Mouse (Mus musculus) 416B (cell line): ENCODE results near the gene Polr2j.
A peak's percentile ranks its signal among the peaks of the same experiment; 100 is the strongest.

Source experiments
- DNase-seq: peaks from one replicate; pipeline ENCODE4 v3.0.0; 2011; ENCODE audit warnings: low read depth

Gene Polr2j

DNA sequence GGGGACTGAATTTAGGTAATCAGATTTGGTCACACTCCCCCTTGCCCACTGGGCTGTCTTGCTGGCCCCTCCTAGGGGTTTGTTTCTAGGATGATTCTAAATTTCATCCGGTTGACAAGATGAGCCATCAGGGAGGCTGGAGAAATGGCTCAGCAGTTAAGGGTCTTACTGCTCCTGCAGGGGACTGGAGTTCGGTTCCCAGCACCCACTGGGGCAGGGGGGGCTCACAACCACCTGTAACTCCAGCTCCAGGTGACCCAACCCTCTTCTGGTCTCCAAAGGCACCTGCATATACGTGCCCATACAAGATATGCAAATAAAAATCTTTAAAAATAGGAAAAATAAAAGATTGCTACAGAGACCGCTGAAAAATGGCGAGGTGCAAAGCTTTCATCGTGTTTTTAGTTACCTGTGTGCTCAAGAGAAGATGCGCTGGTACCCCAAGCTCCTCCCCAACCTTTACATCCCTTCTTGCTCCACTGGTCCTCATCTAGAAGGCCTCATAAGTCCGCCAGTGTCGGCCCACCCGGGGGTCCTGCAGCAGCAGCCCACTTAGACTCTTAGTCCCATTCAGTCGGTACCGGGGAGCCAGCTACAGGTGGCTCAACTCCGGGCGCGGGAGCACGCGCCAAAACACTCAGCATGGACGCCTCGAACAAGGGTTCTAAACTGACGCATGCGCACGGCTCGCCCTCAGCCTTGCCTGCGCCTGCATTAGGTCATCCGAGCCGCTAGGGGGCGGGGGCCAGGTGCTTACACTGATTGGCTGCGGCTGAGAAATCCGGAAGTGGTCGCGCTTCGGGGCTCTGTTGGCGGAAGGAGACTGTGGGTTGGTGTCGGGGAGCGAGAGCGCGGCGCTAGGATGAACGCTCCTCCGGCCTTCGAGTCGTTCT lies at the start of gene Polr2j:
Gene Polr2j, plus strand, starts transcription at position 741 of the 893 bp plus-strand sequence.
- DNase-seq = peak; percentile 97

DNA sequence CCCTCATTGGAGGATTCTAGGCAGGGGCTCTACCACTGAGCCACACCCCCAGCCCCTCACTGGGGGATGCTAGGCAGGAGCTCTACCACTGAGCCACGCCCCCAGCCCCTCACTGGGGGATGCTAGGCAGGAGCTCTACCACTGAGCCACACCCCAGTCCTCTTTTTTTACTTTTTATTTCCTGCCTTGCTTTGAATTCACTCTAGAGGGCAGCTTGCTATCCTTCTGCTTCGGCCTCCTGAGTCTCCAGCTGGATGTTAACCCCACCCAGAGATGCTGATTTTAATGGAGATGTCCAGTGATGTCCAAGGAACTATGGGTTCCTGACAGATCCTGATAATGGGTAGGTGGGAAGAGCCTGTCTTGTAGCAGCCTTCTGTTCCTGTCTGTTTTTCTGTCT lies 47.0 kb upstream of the Polr2j start:
- DNase-seq = no peak

DNA sequence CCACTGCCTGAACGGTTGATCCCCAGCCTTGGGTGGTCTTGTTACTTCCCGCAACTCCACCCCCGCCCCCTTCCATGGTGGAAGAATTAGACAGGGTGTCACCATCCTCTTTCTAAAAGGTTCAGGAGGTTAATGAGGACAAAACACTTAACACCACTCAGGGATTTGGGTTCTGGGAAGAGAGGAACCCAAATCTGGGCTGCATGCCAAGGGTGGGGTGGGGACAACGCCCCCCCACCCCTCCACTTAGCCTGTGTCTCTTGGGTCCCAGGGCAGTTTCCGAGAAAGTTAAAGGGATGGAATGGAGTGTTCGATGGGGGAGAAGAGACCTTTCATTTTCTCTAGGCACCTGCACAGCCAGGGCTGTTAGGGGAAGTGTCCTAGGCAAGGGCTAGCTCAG lies 43.4 kb upstream of the Polr2j start:
- DNase-seq = no peak

DNA sequence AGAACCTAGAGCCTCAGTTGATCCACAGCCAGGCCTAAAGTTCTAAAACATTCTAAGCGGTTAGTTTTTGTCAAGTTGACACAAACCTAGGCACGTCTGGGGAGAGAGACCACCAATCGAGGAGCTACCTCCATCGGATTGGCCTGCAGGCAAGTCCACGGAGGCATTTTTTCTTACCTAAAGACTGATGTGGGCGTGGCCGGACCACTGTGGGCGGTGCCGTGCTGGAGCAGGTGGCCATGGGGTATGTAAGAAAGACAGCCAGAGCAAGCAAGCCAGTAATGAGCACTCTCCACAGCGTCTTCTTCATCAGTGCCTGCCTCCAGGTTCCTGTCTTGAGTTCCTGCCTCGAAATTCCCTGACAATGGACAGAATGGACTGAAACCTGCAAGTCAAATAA lies 42.9 kb upstream of the Polr2j start:
- DNase-seq = no peak

DNA sequence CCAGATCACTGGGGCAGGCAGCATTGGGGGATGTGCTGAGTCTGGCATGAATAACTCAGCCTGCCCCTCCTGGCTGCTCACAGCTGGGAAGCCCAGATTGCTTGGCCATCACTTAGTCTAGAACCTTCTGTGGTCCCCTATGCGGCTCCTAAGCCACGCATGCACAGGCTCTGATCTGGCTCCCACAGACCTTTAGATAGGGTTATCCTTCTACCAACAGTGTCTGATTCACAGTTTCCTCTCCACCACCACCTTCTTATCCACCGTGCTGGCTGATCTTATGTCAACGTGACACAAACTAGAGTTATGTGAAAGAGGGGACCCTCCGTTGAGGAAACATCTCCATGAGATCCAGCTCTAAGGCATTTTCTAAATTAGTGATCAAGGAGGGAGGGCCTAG lies 41.4 kb upstream of the Polr2j start:
- DNase-seq = peak; percentile 59

DNA sequence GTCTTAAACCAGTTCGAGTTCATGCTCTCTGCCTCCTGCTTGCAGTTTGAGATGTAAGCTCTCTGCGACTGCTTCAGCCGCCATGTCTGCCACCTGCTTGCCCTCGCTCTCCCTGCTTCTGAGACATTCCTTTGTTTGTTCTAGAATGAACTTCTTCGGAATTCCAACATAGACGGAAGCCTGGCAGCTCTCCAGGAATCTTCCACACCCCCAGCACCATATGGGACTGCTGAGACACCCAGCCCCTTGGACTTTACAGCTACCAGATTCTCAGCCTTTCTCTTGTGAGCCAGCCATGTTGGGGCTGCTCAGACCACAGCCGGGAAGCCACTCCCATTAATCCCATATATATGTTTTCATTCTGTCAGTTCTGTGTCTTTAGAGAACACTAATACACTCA lies 40.1 kb upstream of the Polr2j start:
- DNase-seq = no peak

DNA sequence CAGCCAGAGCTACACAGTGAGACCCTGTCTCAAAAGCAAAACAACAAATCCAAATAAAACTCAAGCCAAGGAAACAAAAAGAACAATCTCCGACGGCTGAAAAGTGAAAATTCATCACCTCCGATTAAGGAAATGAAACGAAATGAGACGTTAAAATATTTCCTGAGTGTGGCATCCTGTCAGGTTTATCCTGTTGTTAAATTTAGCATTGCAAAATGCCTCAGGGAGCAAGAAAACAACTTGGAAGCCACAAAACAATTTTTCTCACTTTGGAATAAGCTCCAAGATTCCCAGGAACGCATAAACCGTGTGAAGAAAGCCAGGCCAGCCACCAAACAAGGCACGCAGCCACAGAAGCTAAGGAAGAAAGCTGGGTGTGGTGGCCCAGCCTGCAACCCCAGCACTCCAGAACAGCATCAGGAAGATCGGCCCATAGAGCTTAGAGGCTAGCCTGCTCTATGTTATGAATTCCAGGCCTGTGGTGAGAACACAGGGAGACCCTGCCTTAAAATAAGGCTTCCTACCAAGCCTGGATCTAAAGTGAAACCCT lies 39.4 kb upstream of the Polr2j start:
- DNase-seq = peak; percentile 31

DNA sequence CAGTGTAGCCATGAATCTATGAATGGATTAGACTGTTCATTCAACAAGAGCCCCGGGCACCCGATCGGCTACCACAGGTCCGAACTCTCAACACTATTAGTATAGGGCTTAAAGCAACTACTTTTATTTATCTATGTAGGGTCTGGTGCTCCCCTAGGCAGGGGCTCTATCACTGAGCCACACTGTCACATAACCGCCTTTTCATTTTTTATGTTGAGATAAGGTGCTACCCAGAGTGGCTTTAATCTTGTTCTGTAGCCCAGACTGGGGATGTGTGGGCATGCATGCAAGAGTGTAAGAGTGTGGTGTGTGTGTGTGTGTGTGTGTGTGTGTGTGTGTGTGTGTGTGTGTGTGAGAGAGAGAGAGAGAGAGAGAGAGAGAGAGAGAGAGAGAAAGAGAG lies 38.3 kb upstream of the Polr2j start:
- DNase-seq = no peak

DNA sequence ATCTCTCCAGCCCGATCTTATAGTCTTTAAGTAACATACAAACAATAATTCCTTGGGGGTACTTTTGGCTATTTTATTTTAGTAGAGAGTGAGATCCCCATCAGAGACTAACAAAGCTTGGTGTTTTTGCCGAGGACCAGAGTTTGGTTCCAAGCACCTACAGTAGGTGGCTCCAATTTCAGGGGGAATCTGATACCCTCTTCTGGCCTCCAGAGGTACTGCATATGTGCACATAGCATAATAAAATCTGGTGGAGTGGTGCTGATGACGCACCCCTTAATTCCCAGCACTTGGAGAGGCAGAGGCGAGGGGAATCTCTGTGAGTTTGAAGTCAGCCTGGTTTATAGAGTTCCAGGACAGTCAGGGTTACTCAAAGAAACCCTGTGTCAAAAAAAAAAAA lies 34.1 kb upstream of the Polr2j start:
- DNase-seq = peak; percentile 47

DNA sequence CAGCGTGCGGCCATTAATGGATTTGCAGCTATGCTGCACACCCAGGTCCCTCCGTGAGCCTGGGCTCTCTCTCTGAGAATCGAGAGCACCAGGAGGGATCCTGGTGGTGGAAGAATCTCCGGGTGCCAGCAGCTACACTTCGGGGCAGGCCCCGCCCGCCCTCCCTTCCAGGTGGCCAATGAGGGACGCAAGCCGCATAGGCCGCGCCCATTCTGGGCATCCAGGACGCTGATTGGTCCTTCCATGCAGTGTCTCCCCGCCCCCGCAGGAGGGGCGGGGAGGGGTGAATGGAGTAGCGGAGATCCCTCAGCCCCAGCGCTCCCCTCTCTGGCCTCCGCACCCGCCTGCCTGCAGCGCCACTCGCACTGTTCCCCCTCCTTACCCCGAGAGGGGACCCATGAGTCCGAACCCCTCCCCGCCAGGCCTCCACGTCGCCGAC lies 32.7 kb upstream of the Polr2j start, which contains the start of gene Rasa4:
Gene Rasa4, plus strand, starts transcription at position 248 of the 439 bp plus-strand sequence.
- DNase-seq = peak; percentile 94

DNA sequence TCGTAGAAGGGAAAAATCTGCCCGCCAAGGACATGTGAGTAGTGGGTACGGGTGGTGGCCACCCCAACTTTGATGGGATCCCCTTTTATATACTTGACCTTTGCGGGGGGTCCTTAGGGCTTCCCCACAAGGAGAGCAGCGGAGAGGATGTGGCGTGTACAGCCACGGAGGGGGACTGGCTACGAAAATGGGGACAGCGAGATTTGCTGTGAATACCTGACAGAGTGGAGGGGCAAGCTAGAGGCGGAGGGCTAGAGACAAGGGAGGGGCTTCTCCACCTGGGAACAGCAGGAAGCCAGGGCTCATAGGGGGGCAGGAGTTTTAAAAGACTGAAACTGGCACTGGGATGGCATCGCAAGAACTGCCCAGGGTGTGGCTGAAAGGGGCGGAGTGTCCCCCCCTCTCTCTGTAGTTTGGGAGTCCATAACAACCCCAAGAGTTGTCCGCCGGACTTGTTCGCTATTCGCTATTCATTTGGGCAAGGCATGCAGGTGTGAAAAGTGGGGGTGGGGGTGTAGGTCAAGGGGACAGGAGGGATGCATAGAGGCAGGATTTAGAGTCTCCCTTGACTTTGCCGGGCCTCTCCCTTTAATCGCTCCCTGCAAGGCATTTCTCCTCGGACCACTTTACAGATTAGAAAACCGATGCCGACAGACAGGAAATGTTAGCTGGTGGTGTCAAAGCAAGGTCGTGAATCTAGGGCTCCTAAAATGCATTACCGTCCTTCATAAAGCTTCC lies 32.1 kb upstream of the Polr2j start:
- DNase-seq = peak; percentile 52

DNA sequence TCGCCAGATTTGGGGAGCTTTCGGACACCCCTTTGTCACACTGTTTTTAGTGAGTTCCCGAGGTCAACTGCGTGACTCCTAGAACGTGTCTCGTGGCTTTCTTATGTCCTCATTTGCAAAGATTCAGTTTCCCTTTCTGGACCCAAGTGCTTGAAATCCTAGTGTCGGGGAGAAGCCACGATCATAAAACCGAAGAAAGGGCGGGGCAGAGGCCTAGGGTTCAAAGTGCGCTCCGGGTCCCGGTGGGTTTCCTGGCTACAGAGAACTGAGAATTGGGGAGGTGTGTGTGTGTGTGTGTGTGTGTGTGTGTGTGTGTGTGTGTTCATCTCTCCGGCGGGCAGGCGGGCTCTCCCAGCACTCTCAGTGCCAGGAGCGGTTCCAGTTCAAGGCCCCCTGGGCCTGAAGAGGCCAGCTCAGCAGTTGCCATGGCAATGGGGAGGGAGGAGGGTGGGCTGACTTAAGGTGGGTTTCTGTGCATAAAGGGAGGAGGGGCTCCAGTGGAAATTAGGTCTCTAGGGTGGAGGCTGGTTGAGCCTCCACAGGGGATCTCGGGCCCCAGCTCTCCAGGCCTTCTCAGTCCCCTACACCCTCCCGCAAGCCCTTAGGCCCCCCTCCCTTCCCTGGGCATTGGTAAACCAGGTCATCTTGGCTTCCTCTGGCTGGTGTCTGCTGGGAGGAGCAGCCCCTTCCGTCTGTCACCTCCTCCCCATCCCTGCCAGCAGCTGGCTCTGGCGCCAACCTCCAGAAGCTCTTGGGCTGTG lies 31.4 kb upstream of the Polr2j start:
- DNase-seq = peak; percentile 63

DNA sequence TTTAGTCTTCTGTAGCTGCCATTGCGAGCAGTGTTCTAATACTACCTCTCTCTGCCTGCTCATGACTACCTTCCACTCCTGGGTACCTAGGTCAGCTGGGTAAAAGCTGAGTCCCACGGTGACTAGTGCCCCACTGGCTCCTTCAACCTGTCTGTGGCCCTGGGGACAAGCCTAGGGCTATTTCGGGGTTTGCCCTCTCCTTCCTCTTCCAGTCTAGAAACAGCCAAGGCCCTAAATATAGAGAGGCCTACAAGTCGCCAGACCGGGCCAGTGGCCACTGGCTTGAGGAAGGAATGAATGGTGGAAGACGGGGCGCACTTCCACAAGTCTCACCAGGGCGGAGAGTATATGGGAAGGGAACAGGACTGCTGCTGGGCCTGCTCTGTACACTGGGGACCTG lies 30.1 kb upstream of the Polr2j start:
- no peak for DNase-seq

DNA sequence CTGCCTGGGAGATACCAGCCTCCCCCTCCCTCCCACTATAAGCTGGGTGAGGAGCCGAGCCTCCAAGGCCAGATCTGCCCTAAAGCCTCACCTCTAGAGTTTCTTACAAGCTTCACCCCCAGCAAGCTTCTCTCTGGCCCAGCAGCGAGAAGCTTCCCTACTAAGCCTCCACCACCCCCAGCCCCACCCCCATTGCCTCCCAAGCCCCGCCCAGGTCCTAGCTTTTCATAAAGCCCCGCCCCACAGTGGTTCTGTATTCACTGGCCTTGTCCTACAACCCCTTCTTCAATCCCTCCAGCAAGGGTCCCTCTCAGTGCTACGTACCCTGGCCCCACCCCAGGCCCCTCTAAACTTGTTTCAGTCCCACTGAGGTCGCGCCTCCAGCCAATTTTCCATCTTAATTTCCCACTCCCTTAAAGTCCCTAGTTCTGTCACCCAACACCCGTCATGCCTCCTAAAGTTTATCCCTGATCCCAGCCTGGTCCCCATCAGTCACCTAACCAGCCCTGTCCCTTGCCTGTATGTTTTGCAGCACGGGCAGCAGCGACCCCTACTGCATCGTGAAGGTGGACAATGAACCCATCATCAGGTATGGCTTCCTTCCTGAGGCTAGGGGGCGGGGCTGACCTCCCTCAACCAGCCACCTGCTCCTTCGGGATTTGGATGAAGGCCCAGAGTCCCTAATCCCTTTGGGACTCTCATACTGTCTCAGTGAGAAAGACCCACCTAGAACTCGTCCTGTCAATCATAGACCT lies 27.4 kb upstream of the Polr2j start:
- no peak for DNase-seq

DNA sequence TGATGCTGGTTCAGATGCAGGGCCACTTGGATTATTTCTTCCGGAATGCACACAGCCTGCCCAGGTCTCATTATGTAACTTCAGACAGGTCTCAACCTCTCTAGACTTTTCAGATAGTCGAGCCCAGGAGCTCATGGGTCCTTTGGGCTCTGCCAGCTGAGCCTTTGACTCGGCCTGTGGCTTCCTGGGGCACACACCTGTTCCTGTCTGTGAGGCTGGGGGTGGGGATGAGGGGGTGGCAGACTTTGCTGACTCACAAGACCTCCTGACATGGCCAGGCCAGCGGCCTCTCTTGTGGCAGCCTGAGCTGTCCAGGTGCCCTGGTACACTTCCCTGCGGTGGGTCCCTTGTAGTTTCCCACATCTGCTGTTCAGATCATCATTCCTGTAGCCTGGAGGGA lies 24.5 kb upstream of the Polr2j start:
- DNase-seq = no peak

DNA sequence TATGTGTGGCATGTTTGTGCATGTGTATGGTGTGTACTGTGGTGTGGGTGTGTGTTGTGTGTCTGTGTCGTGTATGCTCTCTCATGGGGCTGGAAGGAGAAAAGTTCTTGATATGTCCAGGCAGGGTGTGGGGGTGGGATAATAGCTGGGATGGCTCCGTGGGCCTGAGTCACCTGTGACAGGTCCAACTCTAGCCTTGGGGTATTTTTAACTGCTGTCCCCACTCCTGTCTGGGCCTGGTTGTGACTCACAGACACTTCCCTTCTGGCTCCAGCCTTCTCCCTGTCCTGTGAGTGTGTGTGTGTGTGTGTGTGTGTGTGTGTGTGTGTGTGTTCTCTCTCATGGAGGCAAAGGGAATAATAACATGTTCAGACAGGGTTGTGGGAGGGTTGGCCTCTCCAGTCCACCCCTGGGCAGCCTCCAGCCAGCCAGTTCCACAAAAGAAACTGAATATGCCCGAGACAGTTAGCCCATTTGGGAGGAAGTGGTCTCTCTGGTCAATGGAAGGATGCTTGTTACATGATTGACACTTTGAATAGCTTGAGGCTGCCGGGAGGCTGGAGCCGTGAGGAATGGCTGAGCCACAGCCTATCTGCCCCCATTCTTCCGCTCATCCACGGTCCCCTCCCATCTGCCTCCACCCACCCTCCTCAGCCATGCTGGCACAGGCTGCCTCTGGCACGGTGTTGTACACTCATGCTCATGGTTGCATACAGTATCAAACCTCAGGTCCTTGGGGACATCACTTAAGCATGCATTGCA lies 22.0 kb upstream of the Polr2j start:
- DNase-seq = peak; percentile 74

DNA sequence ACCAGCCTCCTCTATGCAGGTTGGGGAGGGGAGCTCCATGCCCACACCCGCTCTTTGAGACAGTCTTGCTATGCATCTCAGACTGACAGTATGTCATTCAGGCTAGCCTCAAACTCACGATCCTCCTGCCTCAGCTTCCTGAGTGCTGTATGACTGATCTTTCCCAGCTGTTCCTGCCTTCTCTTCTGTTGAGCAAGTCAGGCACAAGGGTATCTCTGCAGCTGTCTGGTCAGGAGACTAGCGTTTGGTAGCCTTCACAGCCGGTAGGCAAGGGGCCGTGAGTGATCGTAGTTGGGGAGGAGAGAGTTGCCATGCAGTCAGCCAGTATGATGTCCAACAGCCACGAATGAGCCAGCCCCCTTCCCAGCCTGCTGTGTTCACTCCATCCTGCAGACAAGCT lies 21.3 kb upstream of the Polr2j start:
- no peak for DNase-seq

DNA sequence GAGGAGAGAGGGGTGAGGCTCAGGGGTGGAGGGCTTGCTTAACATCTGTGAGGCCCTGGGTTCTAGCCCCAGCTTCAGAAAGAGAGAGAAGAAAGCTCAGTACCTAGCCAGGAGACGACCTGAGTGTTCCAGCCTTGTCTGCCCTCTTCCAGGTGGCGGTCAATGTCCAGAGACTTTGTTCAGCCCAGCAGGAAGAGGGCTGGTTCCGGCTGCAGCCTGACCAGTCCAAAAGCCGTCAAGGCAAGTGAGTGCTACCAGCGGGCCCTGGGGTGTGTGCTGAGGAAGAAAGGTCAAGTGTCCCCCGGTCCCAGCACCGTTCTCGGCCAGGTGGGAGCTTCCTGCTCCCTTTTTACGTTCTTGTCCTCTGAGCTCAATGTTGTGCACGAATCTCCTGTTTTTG lies 17.9 kb upstream of the Polr2j start:
- DNase-seq = no peak

DNA sequence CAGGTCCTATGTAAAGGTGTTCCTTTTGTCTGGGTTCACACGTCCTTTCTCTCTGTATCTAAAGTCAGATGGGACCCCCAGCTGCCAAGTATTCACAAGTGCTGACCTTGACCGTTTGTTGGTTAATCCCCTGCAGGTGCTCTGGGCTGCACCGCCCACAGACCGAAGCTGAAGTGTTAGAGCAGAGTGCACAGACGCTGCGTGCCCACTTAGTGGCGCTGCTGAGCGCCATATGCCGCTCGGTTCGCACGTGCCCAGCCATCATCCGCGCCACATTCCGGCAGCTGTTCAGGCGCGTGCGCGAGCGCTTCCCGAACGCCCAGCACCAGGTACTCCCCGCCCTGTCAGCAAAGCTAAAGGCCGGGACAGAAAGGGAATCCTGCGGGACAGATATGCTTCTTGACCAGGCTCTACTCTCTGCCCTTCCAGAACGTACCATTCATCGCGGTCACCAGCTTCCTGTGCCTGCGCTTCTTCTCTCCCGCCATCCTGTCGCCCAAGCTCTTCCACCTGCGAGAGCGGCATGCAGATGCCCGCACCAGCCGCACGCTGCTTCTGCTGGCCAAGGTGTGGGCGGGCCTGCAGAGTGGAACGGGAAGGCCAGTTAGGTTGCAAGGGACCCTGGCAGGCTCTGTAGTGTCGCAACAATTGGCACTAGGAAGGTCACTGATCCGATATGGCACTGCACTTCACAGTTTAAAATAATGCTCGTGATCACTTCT lies 14.2 kb upstream of the Polr2j start:
- DNase-seq = no peak

DNA sequence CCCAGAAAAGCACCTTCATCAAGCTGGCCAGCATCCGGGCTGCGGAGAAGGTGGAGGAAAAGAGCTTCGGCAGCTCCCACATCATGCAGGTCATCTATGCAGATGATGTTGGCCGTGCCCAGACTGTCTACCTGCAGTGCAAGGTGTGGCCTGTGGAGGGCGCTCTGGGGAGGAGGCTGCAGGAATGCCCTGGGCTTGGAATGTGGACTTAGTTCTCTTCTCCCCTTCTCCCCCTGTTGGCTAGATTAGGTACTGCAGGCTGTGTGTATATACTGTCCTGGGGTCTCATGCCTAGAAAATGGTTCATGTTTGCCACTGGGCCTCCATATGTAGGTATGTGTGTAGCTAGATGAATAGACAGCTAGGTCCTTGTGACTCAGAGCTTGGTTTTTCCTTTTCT lies 11.9 kb upstream of the Polr2j start:
- peak; percentile 39 for DNase-seq
